Mouse (Mus musculus): Measurements from ENCODE around the gene Slc9a5. TPM values are rescaled to one million over a fixed set of nuclear protein-coding genes. Genes with fewer than 3 reads are reported as not detected.
A peak's percentile ranks its signal among the peaks of the same experiment; 100 is the strongest.

Slc9a5 gene
- polyA plus RNA-seq, 1 experiment from 2014 or later = 4.6 TPM

DNA sequence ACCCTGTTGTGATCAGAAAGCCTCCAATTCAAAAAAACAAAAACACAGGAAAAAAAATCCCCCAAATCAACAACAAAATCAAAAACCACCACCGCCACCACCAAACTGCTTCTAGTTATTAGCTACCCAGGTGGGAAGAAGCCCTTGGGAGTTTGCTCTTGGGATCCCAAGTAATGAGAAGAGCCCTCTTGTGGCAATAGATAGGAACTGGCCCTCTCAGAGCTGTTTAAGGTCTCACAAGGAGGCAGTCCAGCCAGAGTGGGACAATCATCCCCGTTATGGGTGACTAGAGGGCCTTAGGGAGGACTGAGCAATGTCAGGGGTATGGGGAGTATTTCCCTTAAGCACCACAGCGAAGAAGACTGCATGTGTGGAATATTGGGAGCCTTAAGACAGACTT is 49.1 kb downstream of the Slc9a5 start:
- no peak overlapping the region for H3K9ac ChIP-seq (replicated peaks)
- H3K4me3 ChIP-seq = no peak overlapping the region
- no peaks in the 10 kb centered on the region; the same call in 1 of the 2 replicates for H3K4me1 ChIP-seq
- H3K9me3 ChIP-seq = no peaks in the 10 kb centered on the region
- H3K4me2 ChIP-seq (replicated peaks) = no peak overlapping the region
- no peaks in the 10 kb centered on the region for H3K36me3 ChIP-seq
- H3K27ac ChIP-seq (replicated peaks) = no peak overlapping the region
- 31% methylated on average over 3 of the region's 3 CpGs for WGBS
- ATAC-seq (ENCODE audit: low FRiP score, low read depth) = no peak
- H3K27me3 ChIP-seq = peaks cover 10% of the 10 kb centered on the region; the same call in 1 of the 2 replicates

GRCm38 (mm10) chr8:105400016-105400415 is 51.4 kb downstream of the Slc9a5 start:
- no peaks in the 10 kb centered on the region for H3K36me3 ChIP-seq
- ATAC-seq (ENCODE audit: low FRiP score, low read depth) = no peak
- no peak overlapping the region for H3K4me2 ChIP-seq (replicated peaks)
- 87% methylated on average over 5 of the region's 5 CpGs for WGBS
- H3K9ac ChIP-seq (replicated peaks) = no peak overlapping the region
- H3K9me3 ChIP-seq = no peaks in the 10 kb centered on the region
- peaks cover 10% of the 10 kb centered on the region; the same call in 1 of the 2 replicates for H3K27me3 ChIP-seq
- H3K4me1 ChIP-seq = no peaks in the 10 kb centered on the region; the same call in 1 of the 2 replicates
- H3K4me3 ChIP-seq = no peak overlapping the region
- no peak overlapping the region for H3K27ac ChIP-seq (replicated peaks)

- H3K27me3 ChIP-seq = 0 out of 2 replicates have a peak, but pooled peaks cover 5% of the 10 kb centered on the region
- WGBS = 92% methylated on average over 8 of the region's 8 CpGs
- no peak for ATAC-seq (ENCODE audit: low FRiP score, low read depth)
- no peak overlapping the region for H3K4me2 ChIP-seq (replicated peaks)
- H3K4me1 ChIP-seq = no peaks in the 10 kb centered on the region; the same call in 1 of the 2 replicates
- H3K9ac ChIP-seq (replicated peaks) = no peak overlapping the region
- H3K9me3 ChIP-seq = no peaks in the 10 kb centered on the region
- no peak overlapping the region for H3K4me3 ChIP-seq
- H3K36me3 ChIP-seq = no peaks in the 10 kb centered on the region
- no peak overlapping the region for H3K27ac ChIP-seq (replicated peaks)
Measured at GRCm38 (mm10) chr8:105403467-105403866, 54.8 kb downstream of the Slc9a5 start.

DNA sequence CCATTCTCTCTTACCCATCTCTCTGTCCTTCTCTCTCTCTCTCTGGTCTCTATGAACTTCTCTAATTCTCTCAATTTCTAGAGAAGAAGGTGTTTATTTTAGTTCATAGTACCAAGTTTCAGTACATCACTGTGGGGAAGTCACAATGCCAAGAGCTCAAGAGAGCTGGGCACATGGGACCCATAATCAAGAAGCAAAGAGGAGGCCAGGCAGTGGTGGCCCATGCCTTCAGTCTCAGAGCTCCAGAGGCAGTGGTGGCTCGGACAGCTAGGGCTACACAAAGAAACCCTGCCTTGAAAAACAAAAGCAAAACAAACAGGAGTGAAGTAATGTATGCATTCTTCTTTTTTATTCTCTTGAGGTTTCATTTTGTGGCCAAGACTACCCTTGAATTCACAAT is 55.9 kb downstream of the Slc9a5 start:
- WGBS = 68% methylated on average over 1 of the region's 1 CpGs
- Histone ChIP-seq H3K4me2 (replicated peaks) (no peak overlapping the region), H3K36me3 (no peaks in the 10 kb centered on the region), H3K9ac (replicated peaks) (no peak overlapping the region), H3K27ac (replicated peaks) (no peak overlapping the region), H3K27me3 (0 out of 2 replicates have a peak, but pooled peaks cover 5% of the 10 kb centered on the region), H3K4me1 (no peaks in the 10 kb centered on the region; the same call in 1 of the 2 replicates), H3K9me3 (no peaks in the 10 kb centered on the region), H3K4me3 (no peak overlapping the region)
- no peak for ATAC-seq (ENCODE audit: low FRiP score, low read depth)

GRCm38 (mm10) chr8:105406416-105406815 is 57.8 kb downstream of the Slc9a5 start:
- WGBS = 76% methylated on average over 10 of the region's 10 CpGs
- ATAC-seq (ENCODE audit: low FRiP score, low read depth) = no peak
- no peaks in the 10 kb centered on the region for H3K36me3 ChIP-seq

DNA sequence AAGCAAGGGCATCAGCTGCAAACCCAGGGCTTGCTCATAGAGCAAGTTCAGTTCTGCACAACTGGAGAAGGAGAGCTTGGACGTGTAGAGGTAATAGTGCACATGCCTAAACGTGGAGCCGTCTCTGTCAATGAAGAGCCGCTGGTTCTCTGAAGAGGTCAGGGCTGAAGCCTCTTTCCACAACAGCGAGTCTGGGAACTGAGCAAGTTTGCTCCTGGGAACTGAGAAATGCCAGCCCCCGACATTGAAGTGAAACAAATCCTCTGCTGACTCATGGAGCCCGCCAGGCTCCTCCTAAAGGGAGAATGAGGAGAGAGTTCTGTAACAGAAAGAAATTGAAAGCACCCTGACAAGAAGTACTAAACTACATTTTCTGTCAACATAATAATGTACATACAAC is 59.7 kb downstream of the Slc9a5 start:
- WGBS = 70% methylated on average over 7 of the region's 7 CpGs
- Histone ChIP-seq H3K9me3 (no peaks in the 10 kb centered on the region), H3K27ac (replicated peaks) (no peak overlapping the region), H3K9ac (replicated peaks) (no peak overlapping the region), H3K4me1 (peaks cover 2% of the 10 kb centered on the region; the same call in 1 of the 2 replicates), H3K4me3 (no peak overlapping the region), H3K27me3 (peaks cover 8% of the 10 kb centered on the region), H3K36me3 (no peaks in the 10 kb centered on the region), H3K4me2 (replicated peaks) (no peak overlapping the region)
- ATAC-seq (ENCODE audit: low FRiP score, low read depth) = no peak

More at GRCm38 (mm10) chr8:105406416-105406815, 57.8 kb downstream of the Slc9a5 start:
- H3K9ac ChIP-seq (replicated peaks) = no peak overlapping the region
- no peak overlapping the region for H3K4me2 ChIP-seq (replicated peaks)
- H3K4me3 ChIP-seq = no peak overlapping the region
- H3K4me1 ChIP-seq = no peaks in the 10 kb centered on the region; the same call in 1 of the 2 replicates
- H3K27ac ChIP-seq (replicated peaks) = no peak overlapping the region
- 0 out of 2 replicates have a peak, but pooled peaks cover 5% of the 10 kb centered on the region for H3K27me3 ChIP-seq
- H3K9me3 ChIP-seq = no peaks in the 10 kb centered on the region

- no peak overlapping the region for H3K4me3 ChIP-seq
- H3K27ac ChIP-seq (replicated peaks) = no peak overlapping the region
- H3K9ac ChIP-seq (replicated peaks) = no peak overlapping the region
- 96% methylated on average over 6 of the region's 6 CpGs for WGBS
- no peaks in the 10 kb centered on the region for H3K36me3 ChIP-seq
- ATAC-seq (ENCODE audit: low FRiP score, low read depth) = no peak
- H3K4me2 ChIP-seq (replicated peaks) = no peak overlapping the region
- peaks cover 18% of the 10 kb centered on the region for H3K27me3 ChIP-seq
- no peaks in the 10 kb centered on the region for H3K9me3 ChIP-seq
- H3K4me1 ChIP-seq = peaks cover 7% of the 10 kb centered on the region; the same call in 1 of the 2 replicates
Measured at GRCm38 (mm10) chr8:105409947-105410346, 61.3 kb downstream of the Slc9a5 start.

DNA sequence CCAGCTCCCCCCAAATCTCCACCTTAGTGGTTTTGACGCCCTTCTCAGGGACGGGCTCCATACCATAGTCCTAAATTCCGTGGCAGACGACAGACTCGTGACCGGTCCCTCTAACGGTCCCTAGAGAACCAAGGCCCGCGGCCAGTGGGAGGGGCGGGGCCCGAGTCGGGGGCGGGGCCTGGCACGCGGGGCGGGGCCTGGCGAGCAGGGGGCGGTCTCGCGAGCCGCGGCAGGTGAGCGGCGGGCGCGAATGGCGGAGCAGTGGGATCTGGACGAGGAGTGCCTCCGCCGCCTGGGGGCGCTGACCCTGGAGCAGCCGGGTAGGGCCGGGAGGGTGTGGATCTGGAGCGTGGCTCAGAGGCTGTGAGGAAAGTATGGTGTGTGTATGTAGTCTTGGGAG is 64.7 kb downstream of the Slc9a5 start, which contains the start of the genes Kctd19 and Lrrc36:
Gene Kctd19 (minus strand): TSS at position 112 of the 400 bp plus-strand sequence.
Gene Lrrc36 (plus strand): TSS at position 181 of the 400 bp plus-strand sequence.
- Histone ChIP-seq H3K27me3 (peaks cover 18% of the 10 kb centered on the region), H3K9ac (replicated peaks) (0 out of 2 replicates have a peak within 1 kb of the TSS, but pooled peaks have one; percentile 37), H3K27ac (replicated peaks) (no peak within 1 kb of the TSS), H3K4me1 (peaks cover 7% of the 10 kb centered on the region; the same call in 1 of the 2 replicates), H3K9me3 (no peaks in the 10 kb centered on the region), H3K4me3 (peak within 1 kb of the TSS; percentile 35), H3K4me2 (replicated peaks) (peak within 1 kb of the TSS; percentile 60), H3K36me3 (no peaks in the 10 kb centered on the region)
- peak; percentile 82; the same call in 1 of the 2 replicates for ATAC-seq (ENCODE audit: low FRiP score, low read depth)
- WGBS = 2% methylated on average over 34 of the region's 34 CpGs

- Histone ChIP-seq H3K4me1 (no peaks in the 10 kb centered on the region), H3K36me3 (no peaks in the 10 kb centered on the region), H3K9ac (replicated peaks) (no peak overlapping the region), H3K27ac (replicated peaks) (no peak overlapping the region), H3K4me2 (replicated peaks) (no peak overlapping the region), H3K27me3 (peaks cover 4% of the 10 kb centered on the region), H3K4me3 (no peak overlapping the region), H3K9me3 (no peaks in the 10 kb centered on the region)
- WGBS = 71% methylated on average over 2 of the region's 2 CpGs
- no peak for ATAC-seq (ENCODE audit: low FRiP score, low read depth)
Measured at GRCm38 (mm10) chr8:105418992-105419391, 70.3 kb downstream of the Slc9a5 start.

MicroRNA genes within 50 kb of the gene (microRNA counts, 519-probe panel; counts per million panel counts)
- microRNA mmu-miR-328 = 3,332 counts per million, percentile 15 among the panel's probes with 10 or more counts

Small RNAs within 50 kb of the gene (microRNA-seq; reads per million reads assigned to microRNA genes)
- gene Gm27320 (not detected), gene Mir328 (386 reads per million, percentile 67 among the genes with 10 or more reads in this experiment)

Other genes with a start within 250 kb of the Slc9a5 start
- gene Ces4a, start 217.0 kb upstream of the Slc9a5 start, polyA plus RNA-seq (2016; fragmentation: Nextera tagmentation; extraction: Ambion mirVana) = not detected in 2 replicates
- gene Cbfb, start 178.2 kb upstream of the Slc9a5 start, polyA plus RNA-seq (2016; fragmentation: Nextera tagmentation; extraction: Ambion mirVana) = 46.0 and 49.0 TPM in 2 replicates
- gene D230025D16Rik, start 123.7 kb upstream of the Slc9a5 start, polyA plus RNA-seq (2016; fragmentation: Nextera tagmentation; extraction: Ambion mirVana) = 29.9 and 30.5 TPM in 2 replicates
- 7.6 and 9.8 TPM in 2 replicates for gene B3gnt9, start 93.7 kb upstream of the Slc9a5 start, polyA plus RNA-seq (2016; fragmentation: Nextera tagmentation; extraction: Ambion mirVana)
- 11.0 and 14.6 TPM in 2 replicates for gene Tradd, start 84.2 kb upstream of the Slc9a5 start, polyA plus RNA-seq (2016; fragmentation: Nextera tagmentation; extraction: Ambion mirVana)
- 0.77 and 0.87 TPM in 2 replicates for gene Fbxl8, start 84.2 kb upstream of the Slc9a5 start, polyA plus RNA-seq (2016; fragmentation: Nextera tagmentation; extraction: Ambion mirVana)
- gene Hsf4, start 79.0 kb upstream of the Slc9a5 start, polyA plus RNA-seq (2016; fragmentation: Nextera tagmentation; extraction: Ambion mirVana) = 0.14 TPM in 1 of 2 replicates, not detected in the other
- gene Nol3, start 72.7 kb upstream of the Slc9a5 start, polyA plus RNA-seq (2016; fragmentation: Nextera tagmentation; extraction: Ambion mirVana) = 3.3 and 3.9 TPM in 2 replicates
- gene 4931428F04Rik, start 59.0 kb upstream of the Slc9a5 start, polyA plus RNA-seq (2016; fragmentation: Nextera tagmentation; extraction: Ambion mirVana) = 54.8 and 59.8 TPM in 2 replicates
- 12.0 and 12.8 TPM in 2 replicates for gene Exoc3l, start 52.7 kb upstream of the Slc9a5 start, polyA plus RNA-seq (2016; fragmentation: Nextera tagmentation; extraction: Ambion mirVana)
- gene E2f4, start 51.2 kb upstream of the Slc9a5 start, polyA plus RNA-seq (2016; fragmentation: Nextera tagmentation; extraction: Ambion mirVana) = 76.6 and 76.8 TPM in 2 replicates
- 1.7 and 2.4 TPM in 2 replicates for gene Elmo3, start 43.2 kb upstream of the Slc9a5 start, polyA plus RNA-seq (2016; fragmentation: Nextera tagmentation; extraction: Ambion mirVana)
- gene Lrrc29, start 22.6 kb upstream of the Slc9a5 start, polyA plus RNA-seq (2016; fragmentation: Nextera tagmentation; extraction: Ambion mirVana) = 1.2 and 1.3 TPM in 2 replicates
- 93.7 and 96.8 TPM in 2 replicates for gene Tmem208, start 22.5 kb upstream of the Slc9a5 start, polyA plus RNA-seq (2016; fragmentation: Nextera tagmentation; extraction: Ambion mirVana)
- gene Fhod1, start 890 bp upstream of the Slc9a5 start, polyA plus RNA-seq (2016; fragmentation: Nextera tagmentation; extraction: Ambion mirVana) = 1.1 and 2.0 TPM in 2 replicates
- 0.68 and 0.92 TPM in 2 replicates for gene Plekhg4, start 24.4 kb downstream of the Slc9a5 start, polyA plus RNA-seq (2016; fragmentation: Nextera tagmentation; extraction: Ambion mirVana)
- gene Kctd19, start 64.7 kb downstream of the Slc9a5 start, polyA plus RNA-seq (2016; fragmentation: Nextera tagmentation; extraction: Ambion mirVana) = not detected in 2 replicates
- 3.4 and 3.6 TPM in 2 replicates for gene Lrrc36, start 64.7 kb downstream of the Slc9a5 start, polyA plus RNA-seq (2016; fragmentation: Nextera tagmentation; extraction: Ambion mirVana)
- gene Tppp3, start 122.7 kb downstream of the Slc9a5 start, polyA plus RNA-seq (2016; fragmentation: Nextera tagmentation; extraction: Ambion mirVana) = 86.8 and 94.2 TPM in 2 replicates
- 29.9 and 30.9 TPM in 2 replicates for gene Zdhhc1, start 148.1 kb downstream of the Slc9a5 start, polyA plus RNA-seq (2016; fragmentation: Nextera tagmentation; extraction: Ambion mirVana)
- 20.1 and 23.5 TPM in 2 replicates for gene Hsd11b2, start 169.9 kb downstream of the Slc9a5 start, polyA plus RNA-seq (2016; fragmentation: Nextera tagmentation; extraction: Ambion mirVana)
- 107 and 110 TPM in 2 replicates for gene Atp6v0d1, start 217.2 kb downstream of the Slc9a5 start, polyA plus RNA-seq (2016; fragmentation: Nextera tagmentation; extraction: Ambion mirVana)

Data from midbrain, embryonic 12.5 days (tissue).